Mouse (Mus musculus) spleen, postnatal 36 days (tissue): ENCODE measurements around the gene Luc7l.

Source experiments
- DNase-seq, 2 experiments: peaks; one replicate each; pipeline ENCODE4 v3.0.0; 2022; ENCODE audit warnings: low spot score in 2 of 2, mixed read lengths in 1 of 2

The Luc7l gene

DNA sequence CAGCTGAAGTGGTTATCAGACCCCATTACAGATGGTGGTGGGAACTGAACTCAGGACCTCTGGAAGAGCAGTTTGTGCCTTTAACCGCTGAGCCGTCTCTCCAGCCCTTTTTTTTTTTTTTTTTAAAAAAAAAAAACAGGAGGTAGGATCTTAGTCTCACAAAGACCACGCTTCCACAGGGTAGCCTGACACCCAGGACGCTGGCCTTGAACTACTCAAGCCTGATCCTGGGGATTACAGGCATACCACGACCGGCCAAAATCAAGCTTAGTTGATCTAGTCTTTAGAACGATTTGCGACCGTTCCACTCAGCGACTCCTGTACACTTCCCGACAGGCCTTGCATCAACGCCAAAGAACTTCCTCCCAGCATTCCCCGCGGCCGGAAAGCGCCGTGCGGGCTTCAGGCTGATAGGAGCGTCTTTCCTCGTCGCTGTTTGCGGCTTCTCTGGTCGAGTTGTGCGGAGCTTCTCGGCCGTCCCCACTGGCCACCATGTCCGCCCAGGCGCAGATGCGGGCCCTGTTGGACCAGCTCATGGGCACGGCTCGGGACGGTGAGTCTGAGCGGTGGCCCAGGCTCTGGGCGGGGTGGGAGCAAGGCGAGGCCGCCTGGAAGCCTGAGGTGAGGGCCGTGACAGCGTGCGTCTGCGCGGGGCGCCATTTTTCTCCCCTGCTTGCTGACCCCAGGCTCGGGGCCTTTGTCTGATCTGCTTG is at the start of gene Luc7l:
Gene Luc7l, plus strand, starts transcription at position 358 of the 713 bp plus-strand sequence.
- peak; percentile 93 to 94 for DNase-seq

- DNase-seq = peak in 1 of 2 experiments; percentile 11
Measured at GRCm38 (mm10) chr17:26203321-26203811, 49.3 kb upstream of the Luc7l start.

- no peak for DNase-seq
Measured at GRCm38 (mm10) chr17:26204766-26205165, 47.9 kb upstream of the Luc7l start.

GRCm38 (mm10) chr17:26206392-26206791 is 46.3 kb upstream of the Luc7l start:
- DNase-seq = no peak

DNA sequence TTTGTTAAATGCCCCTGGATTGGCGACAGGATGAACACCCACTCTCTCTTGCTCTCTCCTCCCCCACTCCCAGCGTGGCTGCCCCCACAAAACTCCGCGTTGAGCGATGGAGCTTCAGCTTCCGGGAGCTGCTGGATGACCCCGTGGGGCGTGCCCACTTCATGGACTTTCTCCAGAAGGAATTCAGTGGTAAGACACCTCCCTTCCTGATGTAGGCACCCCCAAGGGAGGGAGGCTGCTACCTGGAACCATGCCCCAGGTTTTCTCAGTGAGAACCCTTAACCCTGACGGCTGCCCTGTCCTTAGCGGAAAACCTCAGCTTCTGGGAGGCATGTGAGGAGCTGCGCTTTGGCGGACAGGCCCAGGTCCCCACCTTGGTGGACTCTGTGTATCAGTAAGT is 45.0 kb upstream of the Luc7l start, which contains the start of gene Arhgdig:
Gene Arhgdig, minus strand, starts transcription at position 101 of the 400 bp plus-strand sequence.
- no peak for DNase-seq

GRCm38 (mm10) chr17:26212241-26212640 is 40.5 kb upstream of the Luc7l start:
- DNase-seq = no peak

DNA sequence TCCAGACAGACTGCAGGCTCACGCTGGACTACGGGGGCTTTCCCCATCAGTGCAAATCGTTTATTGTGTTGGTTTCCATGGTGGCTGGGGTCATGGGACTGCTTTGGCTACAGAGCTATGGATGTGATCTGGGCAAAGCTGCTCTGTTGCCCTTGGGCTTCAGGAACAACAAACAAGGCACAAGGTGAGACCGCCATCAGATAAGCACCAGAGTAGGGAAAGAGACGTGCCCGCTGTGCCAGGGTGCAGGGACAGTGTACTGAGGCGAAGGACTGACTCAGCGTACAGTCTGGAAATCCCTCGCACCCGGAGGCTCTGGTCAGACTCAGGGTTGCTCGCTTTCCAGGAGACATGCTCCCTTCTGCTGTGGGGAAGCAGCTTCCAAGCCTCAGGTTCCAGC is 40.0 kb upstream of the Luc7l start:
- no peak for DNase-seq

DNA sequence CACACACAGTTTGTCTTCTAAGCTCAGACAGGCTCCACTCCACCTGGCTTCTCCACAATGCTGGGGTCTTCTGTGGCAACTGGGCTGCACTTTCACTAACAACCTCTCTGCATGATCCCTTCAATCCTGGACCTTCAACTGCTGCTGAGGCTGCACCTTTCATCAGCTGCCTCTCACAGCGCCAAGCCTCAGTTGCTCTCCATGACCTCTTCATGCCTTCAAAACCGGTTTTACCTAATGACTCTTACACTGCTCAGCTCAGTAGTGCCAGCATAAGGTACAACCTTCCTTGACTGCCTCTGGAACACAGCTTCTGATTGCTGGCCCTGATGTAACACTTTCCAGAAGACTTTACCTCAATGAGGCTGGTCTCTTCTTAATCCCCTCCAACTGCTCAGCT is 31.2 kb upstream of the Luc7l start:
- no peak for DNase-seq

- DNase-seq = no peak
Measured at GRCm38 (mm10) chr17:26225150-26225549, 27.5 kb upstream of the Luc7l start.

GRCm38 (mm10) chr17:26229776-26230175 is 22.9 kb upstream of the Luc7l start:
- DNase-seq = no peak

DNA sequence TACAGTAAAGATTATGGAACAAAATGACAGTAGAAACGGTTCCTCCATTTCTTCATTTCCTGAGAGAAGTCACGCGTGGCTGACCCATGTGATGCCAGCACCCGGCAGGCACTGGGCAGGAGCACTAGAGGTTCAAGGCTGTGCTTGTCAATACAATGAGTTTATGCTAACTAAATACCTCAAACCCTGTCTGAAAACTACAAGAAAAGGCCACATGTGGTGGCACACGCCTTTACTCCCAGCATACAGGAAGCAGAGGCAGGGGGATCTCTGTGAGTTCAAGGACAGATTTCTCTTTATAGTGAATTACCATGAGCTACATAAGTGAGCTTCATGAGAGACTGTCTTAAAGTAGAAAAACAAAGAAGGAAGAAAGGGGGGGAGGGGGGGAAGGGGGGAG is 21.5 kb upstream of the Luc7l start:
- DNase-seq = no peak

- no peak for DNase-seq
Measured at GRCm38 (mm10) chr17:26232863-26233262, 19.8 kb upstream of the Luc7l start.

GRCm38 (mm10) chr17:26234386-26234785 is 18.3 kb upstream of the Luc7l start:
- DNase-seq = no peak

DNA sequence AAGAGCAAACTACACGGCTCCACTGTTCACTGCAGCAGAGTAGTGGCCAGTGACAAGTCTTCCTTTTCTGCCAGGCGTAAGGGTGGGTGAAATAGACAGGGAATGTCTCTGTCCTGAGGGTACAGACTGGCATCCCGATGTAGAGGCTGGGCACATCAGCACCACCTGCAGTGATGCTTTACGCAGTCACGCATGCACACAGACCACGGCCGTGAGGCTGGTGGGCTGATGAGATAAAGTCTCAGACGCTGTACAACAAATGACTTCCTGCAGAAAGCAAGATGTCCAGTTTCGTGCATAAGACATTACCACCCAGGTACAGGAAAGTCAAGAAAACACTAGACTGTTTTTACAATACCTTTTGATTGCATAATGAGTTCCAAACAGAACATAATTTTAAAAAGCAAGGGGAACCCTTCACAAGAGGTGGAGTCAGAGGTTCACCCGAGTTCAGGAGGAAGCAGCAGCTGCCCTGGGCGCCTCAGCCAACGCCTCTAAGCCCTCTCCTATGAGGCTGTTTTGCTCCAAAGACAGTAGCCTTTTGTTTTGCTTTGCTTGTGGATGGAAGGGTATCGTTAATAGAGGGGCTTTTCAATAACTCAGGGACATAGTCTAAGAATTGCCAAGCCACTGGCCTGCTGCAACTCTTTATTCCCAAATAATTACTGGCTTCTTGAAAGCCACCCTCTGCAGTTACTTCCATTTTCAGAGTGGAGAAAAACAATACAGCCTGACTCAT is 17.4 kb upstream of the Luc7l start:
- DNase-seq = no peak

- no peak for DNase-seq
Measured at GRCm38 (mm10) chr17:26237667-26238066, 15.0 kb upstream of the Luc7l start.

DNA sequence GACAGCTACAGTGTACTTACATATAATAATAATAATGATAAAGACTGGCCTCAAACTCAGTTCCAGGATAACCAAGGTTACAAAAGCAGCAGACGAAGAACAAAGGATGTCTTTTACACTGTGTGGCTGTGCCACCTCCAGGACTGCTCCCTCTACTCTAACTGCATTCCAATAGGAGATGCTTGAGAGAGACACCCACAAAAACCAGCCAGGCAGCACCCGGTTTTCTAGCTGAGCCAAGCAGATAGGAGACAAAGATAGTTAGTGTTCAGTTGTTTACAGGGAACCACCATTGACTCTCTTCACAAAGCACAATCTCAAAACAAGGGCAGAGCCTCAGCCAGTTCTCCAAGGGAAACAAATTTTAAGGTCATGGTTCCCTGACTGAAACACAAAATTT is 13.1 kb upstream of the Luc7l start:
- DNase-seq = no peak

DNA sequence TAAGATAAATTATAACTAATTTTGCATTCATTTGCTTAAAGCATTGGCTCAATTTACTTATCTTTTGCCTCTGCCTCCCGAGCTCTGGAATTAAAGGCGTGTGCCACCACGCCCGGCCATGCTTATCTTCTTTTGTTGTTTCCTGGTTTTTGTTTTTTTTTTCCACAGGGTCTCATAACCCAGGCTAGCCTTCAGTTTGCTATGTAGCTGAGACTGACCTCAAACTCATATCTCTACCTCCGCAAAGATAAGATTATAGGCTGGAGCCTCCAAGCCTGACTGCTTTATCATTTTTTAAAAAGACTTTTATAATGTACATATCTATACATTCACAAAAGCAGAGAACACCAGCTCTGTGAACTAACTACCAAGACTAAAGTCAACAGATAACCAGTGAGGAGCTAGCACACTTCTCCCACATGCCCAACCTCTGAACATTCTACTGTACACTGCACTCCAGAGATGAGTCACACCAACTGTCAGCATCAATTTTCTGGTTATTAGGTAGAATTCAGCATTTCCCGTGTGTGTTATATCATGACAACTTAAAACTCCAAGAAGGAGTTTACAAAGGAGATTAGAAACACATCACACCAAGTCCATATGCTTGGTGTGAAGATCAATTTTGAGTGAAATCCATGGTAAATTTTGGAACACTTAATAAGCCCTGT is 12.4 kb upstream of the Luc7l start:
- DNase-seq = no peak

GRCm38 (mm10) chr17:26240990-26241389 is 11.7 kb upstream of the Luc7l start:
- no peak for DNase-seq

- peak; percentile 63 to 69 for DNase-seq
Measured at GRCm38 (mm10) chr17:26243471-26244100, 9.1 kb upstream of the Luc7l start.

GRCm38 (mm10) chr17:26244101-26244841 is 8.4 kb upstream of the Luc7l start, which contains the start of gene Fam234a:
Gene Fam234a (minus strand): TSS chr17:26244242.
- DNase-seq = peak; percentile 90

- no peak for DNase-seq
Measured at GRCm38 (mm10) chr17:26251886-26252538, 684 bp upstream of the Luc7l start.
